Mouse (Mus musculus): Measurements from ENCODE around the gene Mboat1. TPM values are rescaled to one million over a fixed set of nuclear protein-coding genes. Genes with fewer than 3 reads are reported as not detected.

The Mboat1 gene
- 0.24 TPM for polyA plus RNA-seq (2014; fragmentation: Illumina TruSeq; extraction: RNeasy Lipid Tissue Mini Kit (QIAGEN cat#74804); ENCODE audit: low read depth, low replicate concordance)

GRCm38 (mm10) chr13:30136243-30136922, at the start of gene Mboat1:
Gene Mboat1 (plus strand): TSS chr13:30136489.

Other genes starting within 250 kb of the Mboat1 start
- gene E2f3, start 150.4 kb upstream of the Mboat1 start, polyA plus RNA-seq (2014; fragmentation: Illumina TruSeq; extraction: RNeasy Lipid Tissue Mini Kit (QIAGEN cat#74804); ENCODE audit: low read depth, low replicate concordance), result 3.2 TPM
- gene Agtr1a, start 200.0 kb downstream of the Mboat1 start, polyA plus RNA-seq (2014; fragmentation: Illumina TruSeq; extraction: RNeasy Lipid Tissue Mini Kit (QIAGEN cat#74804); ENCODE audit: low read depth, low replicate concordance), result 24.3 TPM

All from testis, adult 10 weeks (tissue).